Mouse (Mus musculus): ENCODE measurements around the gene Mreg.
A peak's percentile ranks its signal among the peaks of the same experiment; 100 is the strongest.

The Mreg gene

DNA sequence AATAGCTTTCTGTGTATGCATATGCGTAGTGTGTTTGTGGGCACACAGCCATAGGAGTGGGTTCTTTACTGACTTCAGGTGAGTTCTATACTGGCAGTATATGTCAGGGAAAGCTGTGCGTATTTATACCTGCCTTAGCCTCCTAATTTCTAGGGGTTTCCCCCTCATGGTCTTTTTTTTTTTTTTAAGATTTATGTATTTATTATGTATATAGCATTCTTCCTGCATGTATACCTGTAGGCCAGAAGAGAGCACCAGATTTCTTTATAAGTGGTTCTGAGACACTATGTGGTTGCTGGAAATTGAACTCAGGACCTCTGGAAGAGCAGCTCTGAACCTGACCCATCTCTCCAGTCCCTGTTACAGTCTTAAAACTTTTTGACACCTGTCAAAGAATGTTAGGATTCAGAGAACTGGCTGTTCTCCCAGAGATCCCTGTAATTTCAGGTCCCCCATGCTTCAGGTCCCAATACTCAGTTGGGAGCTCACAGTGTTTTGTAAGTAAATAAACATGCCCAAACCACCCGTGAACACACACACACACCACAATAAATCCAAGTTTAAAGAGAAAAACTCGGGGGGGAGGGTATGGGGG lies 14.9 kb upstream of the Mreg start:
- DNase-seq, result no peak

DNA sequence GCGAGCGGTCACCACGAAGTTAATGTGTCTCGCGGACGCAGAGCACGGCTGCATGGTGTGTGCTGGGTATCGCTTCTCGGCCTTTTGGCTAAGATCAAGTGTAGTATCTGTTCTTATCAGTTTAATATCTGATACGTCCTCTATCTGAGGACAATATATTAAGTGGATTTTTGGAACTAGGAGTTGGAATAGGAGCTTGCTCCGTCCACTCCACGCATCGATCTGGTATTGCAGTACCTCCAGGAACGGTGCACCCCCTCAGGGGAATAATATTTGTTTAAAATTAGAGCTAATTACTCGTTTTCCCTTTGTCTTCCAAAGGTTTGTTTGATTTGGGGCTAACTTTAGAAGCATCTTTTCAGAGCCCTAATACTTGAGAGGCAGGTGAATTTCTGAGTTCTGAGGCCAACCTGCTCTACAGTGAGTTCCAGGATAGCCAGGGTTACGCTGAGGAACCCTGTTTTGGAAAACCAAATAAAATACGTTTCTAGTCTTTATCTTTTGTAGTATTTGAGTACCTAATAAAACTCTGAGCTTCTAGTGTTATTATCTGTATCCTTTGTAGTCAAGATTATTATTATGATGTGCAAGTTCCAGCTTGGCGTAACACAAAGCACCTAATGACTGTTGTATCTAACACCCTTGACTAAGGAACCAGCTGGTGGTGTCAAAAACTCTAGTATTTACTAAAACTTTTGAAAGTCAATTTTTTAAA lies 14.2 kb upstream of the Mreg start:
- DNase-seq, result no peak

DNA sequence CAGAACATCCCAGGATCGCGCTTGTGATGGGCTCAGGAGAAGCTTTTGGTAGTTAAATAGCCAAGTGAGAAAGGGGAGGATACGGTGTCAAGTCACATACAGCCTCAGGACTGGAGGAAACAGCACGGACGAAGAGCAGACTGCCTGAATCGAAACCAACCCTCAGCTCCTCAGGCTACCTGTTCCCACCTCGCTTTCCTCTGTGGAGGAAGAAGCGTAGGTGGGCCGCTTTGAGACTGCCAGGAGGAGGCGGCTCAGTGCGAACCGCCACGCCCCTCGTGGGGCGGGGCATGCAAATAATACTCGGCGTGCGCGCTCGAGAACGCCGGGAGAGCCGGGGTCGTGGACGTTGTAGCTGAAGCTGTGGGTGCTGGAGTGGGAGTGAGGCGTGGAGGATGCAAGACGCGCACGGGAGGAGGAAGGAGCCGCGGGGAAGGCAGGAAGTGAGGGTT lies 13.6 kb upstream of the Mreg start:
- DNase-seq, result peak; percentile 70 to 79

DNA sequence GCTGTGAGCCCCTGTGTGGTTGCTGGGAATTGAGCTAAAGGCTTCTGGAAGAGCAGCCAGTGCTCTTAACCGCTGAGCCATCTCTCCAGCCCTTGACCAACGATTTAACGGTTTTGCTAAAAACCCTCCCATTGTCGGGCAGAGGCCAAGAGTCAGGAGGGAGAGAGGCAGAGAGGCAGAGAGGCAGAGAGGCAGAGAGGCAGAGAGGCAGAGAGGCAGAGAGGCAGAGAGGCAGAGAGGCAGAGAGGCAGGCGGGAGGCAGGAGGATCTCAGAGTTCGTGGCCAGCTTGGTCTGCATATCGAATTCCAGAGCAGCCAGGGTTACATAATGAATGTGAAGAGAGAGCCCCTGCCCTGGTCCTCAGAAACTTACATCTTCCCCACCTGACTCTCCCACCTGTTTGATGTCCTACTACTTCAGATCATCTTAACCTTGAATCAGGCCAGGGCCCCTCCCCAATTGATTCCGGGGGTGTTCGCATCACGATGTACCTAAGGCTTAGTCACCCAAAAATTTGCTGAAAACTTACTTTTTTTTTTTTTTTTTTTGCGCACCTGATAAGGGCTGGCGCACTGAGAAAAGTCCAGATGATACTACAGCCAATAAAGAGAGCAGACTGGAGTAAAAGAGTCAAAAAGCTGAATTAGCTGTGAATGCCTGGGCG lies 13.1 kb upstream of the Mreg start:
- no peak for DNase-seq

DNA sequence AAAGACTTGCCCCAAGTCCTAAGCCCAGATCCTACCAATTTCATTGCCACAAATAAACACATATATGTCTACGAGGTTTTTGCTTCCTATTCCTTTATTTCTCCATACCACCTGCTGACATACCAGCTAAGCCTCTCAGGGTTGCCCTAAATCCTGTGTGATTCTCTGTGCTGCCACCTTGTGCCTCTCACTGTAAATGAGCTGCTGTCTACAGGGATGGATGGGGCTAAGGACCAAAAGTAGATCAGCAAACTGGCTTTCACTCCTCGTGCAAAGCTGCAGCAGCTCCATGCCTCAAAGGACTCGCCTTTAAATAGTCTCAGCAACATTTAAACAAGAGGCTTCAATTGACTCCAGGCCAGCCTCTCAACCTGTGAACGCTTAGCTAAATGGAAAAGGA lies 7.9 kb upstream of the Mreg start:
- no peak for DNase-seq

DNA sequence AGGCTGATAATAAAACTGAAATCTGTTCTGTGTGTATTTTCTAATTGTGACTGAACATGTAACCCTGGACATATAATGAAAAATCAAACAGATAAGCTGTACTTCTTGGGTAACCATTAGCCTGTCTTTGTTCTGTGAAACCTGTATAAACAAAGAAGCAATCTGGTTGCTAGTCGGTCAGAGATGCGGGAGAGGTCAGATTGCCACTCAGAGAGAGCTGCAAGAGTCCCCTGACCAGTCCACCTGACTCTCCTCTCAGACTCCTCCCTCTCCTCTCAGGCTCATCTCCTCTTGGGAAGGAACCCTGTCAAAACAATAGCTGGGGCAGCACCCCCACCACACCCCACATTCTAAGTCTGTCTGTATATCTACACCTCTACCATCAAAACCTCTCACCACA lies 7.0 kb upstream of the Mreg start:
- no peak for DNase-seq

DNA sequence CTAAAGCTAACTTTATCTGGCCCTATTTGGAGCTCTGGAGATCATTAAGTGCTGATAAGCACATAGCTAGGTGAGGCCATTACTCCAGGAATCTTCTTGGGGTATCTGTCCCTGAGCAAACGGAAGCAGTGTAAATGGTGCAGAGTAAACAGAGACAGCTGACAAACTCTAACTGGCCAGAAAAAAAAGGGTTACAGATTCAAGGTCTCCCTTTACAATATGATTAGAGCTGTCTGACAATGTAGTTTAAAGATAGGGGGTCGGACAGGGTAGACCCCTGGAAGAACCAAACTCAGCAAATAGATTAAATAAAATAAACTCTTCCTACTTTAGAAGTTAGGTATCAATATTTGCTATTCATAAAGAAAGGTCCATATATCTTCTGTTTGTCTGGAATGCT lies 6.5 kb upstream of the Mreg start:
- DNase-seq, result no peak

DNA sequence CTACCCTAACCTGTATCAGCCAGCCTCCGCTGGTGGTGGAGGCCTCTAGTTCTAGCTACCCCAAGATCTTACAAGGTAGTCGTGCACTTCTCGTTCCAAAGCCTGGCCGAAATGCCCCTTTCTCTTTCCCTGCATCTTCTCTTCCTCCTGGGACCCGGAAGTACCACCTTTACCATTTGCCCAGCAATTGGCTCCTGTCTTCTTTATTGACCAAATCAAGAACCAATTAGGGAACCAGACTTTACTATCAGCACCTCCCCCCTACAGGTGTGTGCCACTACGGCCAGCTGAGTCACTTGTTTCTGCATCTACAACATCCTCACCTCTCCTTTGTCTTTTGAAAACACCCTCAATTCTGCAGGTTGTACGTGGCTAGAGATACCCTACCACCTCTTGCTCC lies 4.7 kb upstream of the Mreg start:
- no peak for DNase-seq

DNA sequence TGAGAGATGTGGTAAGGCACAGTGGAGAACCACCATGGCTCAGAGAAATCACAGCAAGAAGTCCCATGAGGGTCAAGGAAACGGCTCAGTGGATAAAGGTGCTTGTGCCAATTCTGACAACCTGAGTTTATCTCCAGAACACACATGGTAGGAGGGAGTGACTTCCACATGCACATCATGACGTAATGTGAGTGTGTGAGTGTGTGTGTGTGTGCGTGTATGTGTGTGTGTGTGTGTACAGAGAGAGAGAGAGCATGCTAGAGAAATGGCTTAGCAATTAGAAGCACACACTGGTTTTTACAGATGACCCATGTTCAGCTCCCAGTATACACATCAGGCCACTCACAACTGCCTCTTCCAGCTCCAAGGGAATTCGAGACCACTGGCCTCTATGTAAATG lies 3.1 kb upstream of the Mreg start:
- no peak for DNase-seq

DNA sequence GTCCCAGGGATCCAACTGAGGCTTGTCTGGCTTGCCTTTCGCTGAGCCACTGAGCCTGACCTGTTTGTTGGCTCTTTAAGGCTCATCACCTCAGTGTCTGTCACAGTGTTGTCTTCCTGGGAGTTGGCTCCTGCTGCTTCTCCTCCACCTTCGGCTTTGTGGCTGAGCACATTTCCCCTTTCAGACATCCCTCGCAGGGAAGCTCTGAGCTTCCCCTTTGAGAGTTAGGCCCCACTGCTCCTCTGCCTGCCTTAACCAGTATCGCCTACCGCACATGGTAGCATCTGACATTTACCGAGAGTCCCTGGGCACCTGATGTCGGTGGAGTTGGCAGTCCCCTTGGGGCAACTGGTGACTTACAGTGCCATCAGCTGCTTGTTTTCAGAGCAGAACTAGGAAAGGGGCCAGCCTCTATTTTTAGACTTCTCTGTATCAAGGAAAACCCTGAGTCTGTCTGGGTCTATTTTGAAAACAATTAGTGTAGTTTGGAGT lies 2.4 kb upstream of the Mreg start:
- no peak for DNase-seq

DNA sequence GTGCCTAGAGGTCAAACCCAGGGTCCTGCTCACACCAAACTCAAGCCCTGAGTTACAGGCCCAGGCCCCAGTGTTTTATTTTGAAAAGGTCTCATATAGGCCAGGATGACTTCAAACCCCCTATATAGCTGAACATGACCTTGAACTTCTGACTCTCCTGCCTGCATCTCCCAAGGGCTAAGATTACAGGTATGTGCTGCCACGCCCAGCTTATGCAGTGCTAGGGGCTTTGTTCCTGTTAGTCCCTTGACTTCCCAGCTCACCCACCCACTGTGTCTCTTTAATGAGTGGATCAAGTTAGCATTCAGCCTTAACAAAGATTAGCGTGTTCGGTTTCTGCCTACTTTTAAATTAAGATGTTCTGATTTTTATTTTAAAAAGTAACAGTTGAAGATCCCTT lies 1.8 kb upstream of the Mreg start:
- DNase-seq, result no peak

DNA sequence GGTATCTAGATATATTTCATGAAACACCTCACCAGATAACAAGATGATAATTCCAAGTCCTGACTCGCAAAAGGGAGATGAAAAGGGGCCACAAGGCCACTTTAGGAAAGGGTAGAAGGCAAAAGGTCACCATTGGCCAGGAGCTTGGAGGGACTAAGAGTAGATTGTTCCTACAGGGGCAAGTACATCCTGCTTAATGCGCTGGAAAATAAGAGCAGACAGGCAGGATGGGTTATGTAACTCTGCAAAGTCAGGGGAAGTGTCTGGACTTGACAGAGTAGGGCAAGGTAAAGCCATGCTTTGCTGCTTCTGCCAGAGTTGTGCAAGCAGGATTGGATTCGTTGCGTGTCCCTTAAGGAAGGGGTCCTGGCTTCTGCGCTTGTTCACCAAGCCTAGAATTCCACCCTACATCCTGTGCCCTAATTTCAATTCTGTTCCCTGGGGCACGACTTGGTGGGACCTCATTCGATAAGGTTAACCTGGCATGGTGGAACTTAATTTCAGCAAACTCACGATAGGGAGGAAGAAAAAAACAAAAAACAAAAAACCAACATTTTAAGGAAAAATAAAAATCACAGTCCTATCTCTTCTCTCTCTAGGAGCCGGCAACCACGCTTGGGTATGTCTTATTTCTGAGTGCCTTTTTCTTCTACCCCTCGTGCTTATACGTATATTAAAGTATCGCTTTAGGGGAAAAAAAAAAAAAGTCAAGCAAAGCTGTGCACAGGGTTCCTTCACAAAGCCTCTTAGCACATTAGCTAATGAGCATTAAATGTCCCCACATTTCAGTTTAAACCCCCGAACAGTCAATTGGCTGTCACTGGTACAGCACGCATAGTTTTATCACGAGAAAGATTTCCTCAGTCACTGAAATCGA lies 1.1 kb downstream of the Mreg start:
- DNase-seq, result no peak

DNA sequence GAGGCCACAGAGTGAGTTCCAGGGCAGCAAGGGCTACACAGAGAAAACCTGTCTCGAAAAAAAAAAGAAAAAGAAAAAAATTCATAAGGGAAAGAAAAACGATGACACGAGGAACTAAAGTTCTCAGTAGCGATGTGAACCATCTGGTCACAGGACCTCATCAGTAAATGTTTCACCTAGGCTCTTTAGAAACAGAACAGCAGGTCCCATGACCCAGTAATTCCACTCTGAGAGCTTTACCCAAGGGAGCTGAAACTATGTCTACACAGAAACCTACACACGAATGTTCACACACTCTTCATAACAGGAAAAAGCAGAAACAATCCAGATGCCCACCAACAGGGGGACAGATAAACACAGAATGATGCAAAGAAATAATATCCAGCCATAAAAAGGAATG lies 4.0 kb downstream of the Mreg start:
- no peak for DNase-seq

DNA sequence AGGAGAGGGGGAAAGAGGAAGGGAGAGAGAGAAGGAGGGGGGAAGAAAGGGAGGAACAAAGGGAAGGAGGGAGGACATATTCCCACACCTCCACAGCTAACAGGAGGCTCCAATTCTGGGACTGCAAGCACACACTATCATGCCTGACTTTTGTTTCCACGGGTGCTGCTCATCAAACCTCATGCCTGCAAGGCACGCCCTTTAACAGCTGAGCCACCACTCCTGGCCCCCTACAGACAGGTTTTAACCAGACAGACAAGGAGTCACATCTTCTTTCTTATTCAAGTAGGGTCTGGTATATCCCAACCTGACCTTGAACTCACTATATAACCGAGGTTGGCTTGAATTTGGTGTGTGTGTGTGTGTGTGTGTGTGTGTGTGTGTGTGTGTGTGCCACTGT lies 7.0 kb downstream of the Mreg start:
- no peak for DNase-seq

DNA sequence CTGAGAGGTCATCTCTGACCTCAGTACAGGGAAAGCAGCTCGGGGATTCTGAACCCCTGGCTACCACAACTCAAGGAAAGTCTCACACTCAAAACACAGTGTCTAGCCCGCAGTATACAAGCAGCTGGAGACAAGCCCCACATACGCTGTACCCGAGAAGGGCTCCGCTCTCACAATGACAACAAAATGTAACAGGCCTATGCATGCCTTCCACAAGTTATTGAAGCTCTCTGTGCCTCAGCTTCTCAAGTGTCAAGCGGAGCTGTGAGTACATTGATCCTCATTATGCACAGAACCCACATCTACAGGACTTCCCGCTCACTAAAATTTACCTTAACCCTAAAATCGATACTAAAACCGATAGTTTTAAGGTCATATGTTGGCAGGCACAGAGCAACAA lies 8.9 kb downstream of the Mreg start:
- DNase-seq, result no peak

DNA sequence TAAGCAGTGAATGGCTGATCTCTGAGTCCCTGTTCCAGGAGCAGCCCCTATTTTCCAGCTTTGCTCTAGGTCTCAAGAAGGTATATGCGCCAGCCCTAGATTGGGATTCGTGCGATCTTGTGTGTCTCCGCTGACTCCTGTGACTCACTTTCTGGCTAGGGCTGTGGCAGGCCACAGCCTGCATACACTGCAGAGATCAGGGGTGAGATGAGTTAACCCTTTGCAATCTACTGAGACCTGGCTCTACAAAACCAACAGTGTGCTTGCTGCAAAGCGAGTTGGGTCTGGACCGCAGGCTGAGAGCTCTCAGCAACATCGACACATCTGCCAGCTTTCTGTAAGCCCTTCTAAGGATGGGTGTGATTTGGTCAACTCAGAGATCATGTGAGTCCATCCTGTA lies 9.4 kb downstream of the Mreg start:
- no peak for DNase-seq

DNA sequence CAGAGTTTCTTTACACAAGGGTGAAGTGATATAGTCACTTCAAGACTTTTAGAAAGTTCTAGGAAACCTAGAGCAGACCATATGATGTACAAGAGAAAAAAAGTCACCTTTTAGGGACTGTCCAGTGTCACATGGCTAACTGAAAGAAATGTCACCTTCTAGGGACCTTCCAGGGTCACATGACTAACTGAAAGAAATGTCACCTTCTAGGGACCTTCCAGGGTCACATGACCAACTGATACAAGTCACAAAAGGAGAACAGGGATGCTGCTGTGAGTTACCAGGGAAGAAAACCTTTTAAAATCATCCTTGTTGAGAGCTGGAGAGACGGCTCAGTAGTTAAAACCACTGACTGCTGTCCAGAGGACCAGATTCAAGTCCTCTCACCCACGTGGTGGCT lies 10.0 kb downstream of the Mreg start:
- no peak for DNase-seq

DNA sequence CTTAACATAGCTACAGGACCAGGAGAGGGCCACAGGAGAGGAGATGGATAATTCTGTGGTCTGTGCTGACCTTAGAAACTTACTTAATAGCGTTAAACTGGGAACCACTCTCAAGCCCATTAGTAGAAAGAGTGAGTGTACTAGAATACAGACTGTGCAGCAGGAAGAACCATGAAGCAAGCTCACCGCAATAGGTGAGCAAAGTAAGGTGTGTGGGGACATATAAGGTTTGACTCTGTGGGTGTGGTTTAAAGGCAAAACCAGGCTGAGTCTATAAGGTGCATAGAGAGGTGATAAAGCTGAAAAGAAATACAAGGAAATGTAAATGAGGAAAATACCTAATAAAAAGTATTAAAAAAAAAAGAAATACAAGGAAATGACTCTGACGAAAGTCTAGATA lies 11.0 kb downstream of the Mreg start:
- DNase-seq, result no peak

DNA sequence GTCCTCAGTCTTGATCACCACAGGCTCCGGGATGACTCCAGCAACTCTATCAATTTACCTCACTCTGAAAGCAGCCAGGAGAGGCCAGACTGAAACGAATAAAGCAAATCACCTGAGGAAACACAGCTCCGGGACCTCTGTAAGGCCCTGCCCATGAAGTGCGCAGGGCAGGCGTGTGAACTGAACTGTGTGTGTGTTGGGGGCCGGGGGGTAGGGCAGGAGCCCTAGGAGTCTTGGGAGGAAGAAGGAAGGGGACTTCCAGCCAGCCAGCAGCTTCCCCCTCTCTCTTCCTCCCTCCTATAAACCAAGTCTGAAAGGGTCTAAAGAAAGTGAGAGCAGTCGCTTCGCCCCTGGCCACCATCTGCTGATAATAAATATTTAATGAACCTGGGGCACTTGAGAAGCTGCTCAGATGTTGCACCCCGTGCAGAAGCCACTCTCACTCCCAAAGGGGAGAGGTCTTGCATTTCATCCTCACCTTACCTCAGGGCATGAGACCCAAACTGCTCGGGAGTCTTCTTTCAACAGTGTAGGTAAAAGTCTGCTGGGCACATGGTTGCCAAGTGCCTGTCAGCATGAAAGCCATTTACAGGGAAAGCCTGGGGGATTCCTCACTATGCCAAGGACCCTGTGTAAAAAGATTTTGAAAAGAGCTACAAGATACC lies 13.8 kb downstream of the Mreg start:
- no peak for DNase-seq

DNA sequence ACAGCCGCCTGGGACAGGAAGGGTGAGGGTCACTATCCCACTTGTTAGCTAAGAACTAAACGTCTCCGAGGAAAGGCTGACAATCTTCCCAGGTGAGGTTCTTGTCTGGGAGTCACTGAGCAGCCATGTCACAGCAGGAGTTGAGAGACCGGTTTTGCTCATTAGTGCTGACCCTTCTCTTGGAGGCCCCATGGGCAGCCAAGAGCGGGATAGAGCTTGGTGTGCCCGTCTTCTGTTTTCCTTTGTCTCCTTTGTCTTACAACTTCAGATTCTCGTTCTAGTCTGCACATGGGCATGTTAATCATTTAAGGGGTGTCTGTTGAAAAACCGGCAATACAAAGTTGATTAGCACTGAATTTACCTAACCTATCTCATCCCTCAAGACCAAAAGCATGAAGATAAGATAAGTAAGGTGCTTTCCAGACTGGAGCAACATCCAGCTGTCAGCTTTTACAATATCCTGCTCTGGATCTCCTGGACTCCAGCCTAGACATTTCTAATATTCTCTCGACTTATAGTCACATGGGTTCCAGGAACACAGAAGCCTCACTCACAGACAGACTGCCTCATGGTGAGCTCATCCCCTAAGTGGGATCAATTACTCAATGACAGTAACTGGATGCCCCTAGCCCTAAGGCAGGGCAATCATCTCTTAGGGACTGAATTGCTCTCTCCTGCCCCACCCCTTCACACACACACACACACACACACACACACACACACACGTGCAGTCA lies 15.3 kb downstream of the Mreg start:
- DNase-seq, result no peak

DNA sequence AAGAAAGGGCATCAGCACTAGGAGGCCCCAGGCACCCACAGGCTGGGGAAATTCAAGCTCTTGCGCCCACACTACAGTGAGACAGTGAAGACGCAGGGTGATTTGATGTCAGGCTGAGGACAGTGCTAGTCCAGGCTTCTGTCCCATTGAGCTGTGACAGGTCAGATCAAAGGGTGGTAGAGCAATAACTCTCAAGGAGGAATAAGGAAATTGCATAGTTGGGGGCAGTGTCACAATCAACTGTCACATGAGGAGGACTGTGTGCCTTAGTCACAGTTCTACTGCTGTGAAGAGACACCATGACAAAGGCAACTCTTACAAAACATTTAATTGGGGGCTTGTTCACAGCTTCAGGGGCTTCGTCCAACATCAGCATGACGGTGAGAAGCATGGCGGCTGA lies 16.0 kb downstream of the Mreg start:
- no peak for DNase-seq

DNA sequence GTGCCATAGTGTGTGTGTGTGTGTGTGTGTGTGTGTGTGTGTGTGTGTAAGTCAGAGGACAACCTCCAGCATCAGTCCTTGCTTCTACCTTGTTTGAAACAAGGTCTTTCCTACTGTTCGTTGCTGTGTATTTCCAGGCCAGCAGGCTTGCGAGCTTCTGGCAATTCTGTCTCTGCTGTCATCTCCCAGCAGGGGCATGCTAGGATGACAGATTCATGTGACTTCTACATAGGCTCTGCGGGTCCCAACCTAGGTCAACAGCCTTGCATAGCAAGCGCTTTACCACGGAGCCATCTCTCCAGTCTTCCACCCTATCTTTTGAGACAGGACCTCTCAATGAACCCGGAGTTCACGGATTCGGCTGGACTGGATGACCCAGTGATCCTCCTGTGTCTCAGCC lies 20.7 kb downstream of the Mreg start:
- DNase-seq, result no peak
